Mouse (Mus musculus) mature B cell (primary cell): ENCODE measurements around the gene Atxn7l1.

ENCODE experiments used
- in situ Hi-C: fragments of 300-500 bp; cut with MboI; formaldehyde crosslinking; loops from 2 replicates; pipeline ENCODE4 v1.14.3; 2019

The Atxn7l1 gene

GRCm38 (mm10) chr12:33359878-33360482, 212.5 kb downstream of the Atxn7l1 start:
- in situ Hi-C loops = no loop called here

GRCm38 (mm10) chr12:33360729-33361128, 213.2 kb downstream of the Atxn7l1 start:
- in situ Hi-C loops = no loop called here

- in situ Hi-C loops = no loop called here
These were observed 217.0 kb downstream of the Atxn7l1 start for GRCm38 (mm10) chr12:33364511-33364910.

DNA sequence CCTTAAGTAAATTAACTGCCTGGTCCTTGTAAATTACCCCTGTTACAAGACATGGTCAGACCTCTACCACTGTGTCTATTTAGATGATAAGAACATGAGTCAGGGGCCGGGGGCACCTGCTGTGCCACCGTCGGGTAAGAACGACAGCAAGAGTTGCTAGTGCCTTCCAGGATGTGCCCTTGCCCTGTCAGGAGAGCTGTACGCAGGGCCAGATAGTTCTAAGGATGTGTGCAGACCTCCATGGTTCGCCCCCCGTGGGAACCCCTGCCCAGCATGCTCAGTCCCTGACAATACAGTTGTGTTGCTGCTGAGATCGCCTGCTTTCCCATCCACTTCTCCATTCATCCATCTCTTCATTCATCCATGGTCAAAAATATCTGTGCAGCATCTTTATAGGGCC, 217.6 kb downstream of the Atxn7l1 start:
- in situ Hi-C loops = no loop called here

- in situ Hi-C loops = no loop called here
These were observed 222.1 kb downstream of the Atxn7l1 start for GRCm38 (mm10) chr12:33369555-33369954.

DNA sequence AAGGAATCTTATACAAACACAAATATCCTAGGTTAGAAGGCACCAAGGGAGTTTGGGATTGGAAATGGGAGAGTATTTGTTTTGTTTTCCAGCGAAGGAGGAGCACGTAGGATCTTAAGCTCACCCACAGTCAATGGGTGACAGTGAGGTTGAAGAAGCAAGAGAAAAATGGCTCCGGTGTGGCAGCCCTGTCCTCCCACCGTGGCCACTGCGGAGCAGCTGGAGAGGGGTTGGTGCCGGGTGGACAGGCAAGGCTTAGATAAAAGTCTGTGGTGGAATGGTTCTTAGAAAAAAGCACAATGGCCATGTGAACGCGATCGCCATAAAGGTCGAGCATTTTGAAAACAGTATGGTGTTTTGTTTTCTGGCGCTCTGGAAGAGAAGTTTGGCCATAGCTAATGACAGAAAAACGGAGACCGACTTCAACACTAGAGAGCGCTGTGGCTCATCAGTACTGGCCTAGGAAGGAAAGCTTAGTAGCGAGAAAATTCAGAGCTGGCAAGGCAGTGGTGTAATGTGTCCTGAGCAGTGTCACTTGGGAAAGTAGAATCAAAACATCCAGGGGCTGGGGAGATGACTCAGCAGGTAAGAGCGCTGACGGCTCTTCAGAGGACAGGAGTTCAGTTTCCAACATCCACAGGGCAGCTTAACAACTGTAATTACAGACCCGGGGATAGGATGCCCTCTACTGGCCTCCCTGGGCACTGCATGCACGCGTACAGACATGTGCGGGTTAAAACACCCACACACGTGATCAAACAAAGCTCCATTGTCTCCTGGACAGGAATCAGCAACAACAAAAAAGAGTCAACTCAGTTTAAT, 232.3 kb downstream of the Atxn7l1 start:
- in situ Hi-C loops = loop anchor here (10.0 kb wide), 1 partner anchor 1805 kb away; no protein-coding TSS in a partner anchor

- in situ Hi-C loops = loop anchor here (10.0 kb wide), 1 partner anchor 1796 kb away; no protein-coding TSS in a partner anchor
These were observed 241.3 kb downstream of the Atxn7l1 start for GRCm38 (mm10) chr12:33388842-33389241.

- in situ Hi-C loops = no loop called here
These were observed 243.5 kb downstream of the Atxn7l1 start for GRCm38 (mm10) chr12:33390844-33391560.

GRCm38 (mm10) chr12:33394804-33395623, 247.5 kb downstream of the Atxn7l1 start, which contains the start of gene Efcab10:
Gene Efcab10 (plus strand): TSS chr12:33394854.
- in situ Hi-C loops = no loop called here

DNA sequence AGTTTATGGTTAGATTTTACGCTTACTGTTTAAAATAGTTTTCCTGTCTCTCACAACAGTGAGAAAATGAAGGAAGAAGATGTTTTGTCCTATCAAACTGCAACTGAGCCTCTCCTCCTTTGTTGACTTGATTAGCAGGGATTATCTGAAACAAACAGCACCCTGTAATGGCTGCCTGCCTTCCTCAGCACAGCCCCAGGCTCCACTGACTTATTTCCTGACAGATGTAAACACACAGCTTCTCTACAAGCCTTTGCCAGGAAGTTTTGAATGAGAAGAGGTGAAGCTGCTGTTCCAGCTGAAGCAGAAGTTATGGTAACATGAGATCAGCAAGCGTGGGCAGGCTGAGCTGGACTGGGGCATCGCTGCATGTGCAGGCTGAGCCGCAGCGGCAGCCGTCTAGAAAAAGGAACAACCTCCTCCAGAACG, 255.8 kb downstream of the Atxn7l1 start:
- in situ Hi-C loops = loop anchor here (25.0 kb wide), 1 partner anchor 1259 kb away; no protein-coding TSS in a partner anchor

DNA sequence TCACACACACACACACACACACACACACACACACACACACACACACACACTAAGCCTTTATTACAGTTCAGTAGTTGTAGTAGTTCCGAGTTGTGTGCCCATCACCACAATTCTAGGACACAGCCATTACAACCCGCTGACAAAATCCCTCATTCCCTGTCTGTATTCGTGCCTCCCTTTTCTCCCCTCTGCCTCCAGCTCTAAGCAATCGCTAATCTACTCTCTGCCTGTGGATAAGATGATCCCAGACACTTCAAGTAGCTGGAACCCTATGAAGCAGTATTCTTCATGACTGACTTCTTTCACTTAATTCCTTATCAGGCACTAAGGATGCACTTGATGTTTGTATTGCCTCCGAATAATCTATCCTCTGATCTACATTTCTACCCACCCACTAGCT, 257.5 kb downstream of the Atxn7l1 start:
- in situ Hi-C loops = loop anchor here (25.0 kb wide), 1 partner anchor 1257 kb away; no protein-coding TSS in a partner anchor

- in situ Hi-C loops = loop anchor here (25.0 kb wide), 1 partner anchor 1257 kb away; no protein-coding TSS in a partner anchor
These were observed 258.0 kb downstream of the Atxn7l1 start for GRCm38 (mm10) chr12:33405398-33406026.

DNA sequence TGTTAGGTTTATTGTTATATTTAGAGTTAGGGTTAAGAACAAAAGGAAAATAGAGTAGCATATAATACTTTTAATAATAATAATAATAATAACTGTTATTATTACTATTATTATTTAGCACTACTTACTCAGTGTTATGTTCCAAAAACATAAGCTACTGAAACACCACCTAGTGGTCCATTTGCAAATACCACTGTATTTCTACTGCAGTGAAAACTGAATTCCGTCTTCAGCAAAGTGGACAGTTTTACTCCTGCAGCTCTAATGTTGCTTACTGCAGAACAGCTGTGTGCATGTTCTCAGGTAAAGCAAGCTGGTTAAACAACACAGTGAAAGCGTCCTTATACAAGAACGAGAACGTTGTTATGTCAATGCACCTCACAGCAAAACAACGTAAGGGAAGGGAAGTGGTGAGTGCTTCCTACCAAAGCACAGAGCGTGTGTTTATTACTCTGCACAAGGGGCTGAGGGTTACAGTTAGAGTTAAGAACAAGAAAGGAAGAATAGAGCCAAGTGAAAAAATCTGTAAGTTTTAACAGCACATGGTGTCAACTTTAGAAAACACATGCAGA, 264.2 kb downstream of the Atxn7l1 start:
- in situ Hi-C loops = loop anchor here (25.0 kb wide), 1 partner anchor 1251 kb away; no protein-coding TSS in a partner anchor
